Mouse (Mus musculus) cerebellum, adult 9-10 months (tissue): Measurements from ENCODE around the gene Lrrc73.

Experiments used
- DNase-seq: peaks from one replicate; pipeline ENCODE4 v3.0.0; 2022

The Lrrc73 gene

GRCm38 (mm10) chr17:46297364-46298219 lies 44.3 kb downstream of the Lrrc73 start, which contains the start of gene Dlk2:
Gene Dlk2, plus strand, starts transcription at chr17:46297421.
- no peak for DNase-seq

DNA sequence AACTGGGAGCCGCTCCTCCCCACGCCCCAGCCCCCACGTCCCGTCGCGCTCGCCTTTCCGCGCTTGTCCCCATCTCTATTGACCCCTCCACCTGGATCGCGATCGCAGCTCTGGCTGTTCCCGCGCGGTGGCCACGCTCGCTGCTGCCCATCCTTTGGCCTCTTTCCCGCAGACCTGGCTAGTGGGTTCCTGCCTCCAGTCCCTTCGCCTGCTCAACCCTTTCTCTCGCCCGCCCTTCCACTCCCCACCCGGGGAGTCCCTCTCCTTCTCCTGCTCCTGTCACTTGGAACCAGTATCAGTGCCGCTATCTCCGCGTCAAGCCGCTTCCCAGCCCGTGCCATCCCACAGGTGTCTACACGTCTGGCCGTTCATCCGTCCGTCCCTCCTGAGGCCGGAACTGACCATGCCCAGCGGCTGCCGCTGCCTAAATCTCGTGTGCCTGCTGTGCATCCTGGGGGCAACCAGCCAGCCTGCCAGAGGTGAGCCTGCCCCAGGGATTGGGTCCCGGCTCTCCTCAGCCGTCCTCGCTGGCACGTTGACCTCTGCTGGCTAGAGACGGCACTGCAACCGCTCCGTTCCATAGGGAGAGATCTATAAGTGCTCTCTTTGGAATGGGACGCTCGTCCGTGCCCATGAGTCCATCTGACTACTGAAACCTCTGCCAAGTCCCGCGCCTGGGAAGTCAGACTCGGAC lies 45.0 kb downstream of the Lrrc73 start:
- DNase-seq = peak; percentile 84

GRCm38 (mm10) chr17:46301892-46302291 lies 48.6 kb downstream of the Lrrc73 start:
- no peak for DNase-seq

DNA sequence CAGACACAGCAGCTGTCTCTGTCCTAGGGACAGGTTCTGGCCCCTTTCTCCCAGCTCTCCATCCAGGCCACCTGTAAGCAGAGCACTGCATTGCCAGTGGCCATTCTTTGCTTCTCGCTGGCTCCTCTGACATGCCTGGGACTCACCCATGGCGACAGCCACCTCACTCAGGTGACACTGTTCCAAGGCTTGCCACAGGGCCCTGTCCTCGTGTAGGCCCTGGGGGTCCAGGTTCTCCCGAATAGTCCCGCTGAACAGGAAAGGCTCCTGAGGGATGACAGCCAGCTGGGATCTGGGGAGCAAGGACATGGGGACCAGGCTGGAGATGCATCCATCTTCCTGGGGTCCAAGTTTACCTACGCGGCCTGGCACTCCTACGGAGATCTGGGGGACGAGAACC lies 50.9 kb downstream of the Lrrc73 start:
- no peak for DNase-seq
